Mouse (Mus musculus) heart, postnatal 0 days (tissue): ENCODE data around the gene Rpp14. TPM values are rescaled to one million over a fixed set of nuclear protein-coding genes. Genes with fewer than 3 reads are reported as not detected.

Source experiments
- ATAC-seq: fragments of 200-750 bp; cut with Nextera tagmentation; 2 replicates; pipeline ENCODE4 v1.8.0; 2017; ENCODE audit warnings: low read depth, moderate number of reproducible peaks, moderate library complexity; ENCODE audit not compliant: insufficient read depth
- DNase-seq: peaks from one replicate; pipeline ENCODE4 v3.0.0-alpha.2; 2016; ENCODE audit warnings: low spot score
- H3K27ac ChIP-seq: fragments of 300-500 bp; sonication (generic); 2 replicates; pipeline ENCODE4 v1.5.1; 2014; ENCODE audit warnings: low read depth, mild to moderate bottlenecking
- H3K27me3 ChIP-seq: fragments of 300-500 bp; sonication (generic); 2 replicates; pipeline ENCODE4 v1.6.1; 2014; ENCODE audit warnings: low read length, mixed read lengths; ENCODE audit not compliant: control insufficient read depth, insufficient read depth
- H3K36me3 ChIP-seq: fragments of 300-500 bp; sonication (generic); replicated peaks from 2 replicates; pipeline ENCODE4 v1.6.1; 2014; ENCODE audit warnings: low read length, mixed read lengths; ENCODE audit not compliant: control insufficient read depth, insufficient read depth
- H3K4me1 ChIP-seq: fragments of 300-500 bp; sonication (generic); 2 replicates; pipeline ENCODE4 v1.6.1; 2014; ENCODE audit warnings: antibody characterized with exemption; ENCODE audit not compliant: control insufficient read depth, insufficient read depth
- H3K4me2 ChIP-seq: fragments of 300-500 bp; sonication (generic); 2 replicates; pipeline ENCODE4 v1.6.1; 2014; ENCODE audit warnings: low read depth, mild to moderate bottlenecking, low read length, moderate library complexity
- H3K4me3 ChIP-seq: fragments of 300-500 bp; sonication (generic); 2 replicates; pipeline ENCODE4 v1.5.1; 2014; ENCODE audit warnings: low read depth, low read length
- H3K9ac ChIP-seq: fragments of 300-500 bp; sonication (generic); replicated peaks from 2 replicates; pipeline ENCODE4 v1.6.1; 2014; ENCODE audit warnings: low read depth, low read length, mixed read lengths
- H3K9me3 ChIP-seq: fragments of 300-500 bp; sonication (generic); replicated peaks from 2 replicates; pipeline ENCODE4 v1.6.1; 2016; ENCODE audit warnings: low read length; ENCODE audit not compliant: control insufficient read depth
- CTCF ChIP-seq: IDR thresholded peaks from 2 replicates; pipeline ENCODE4 v1.5.1; 2016; ENCODE audit warnings: antibody characterized with exemption, control low read depth, low read depth
- EP300 ChIP-seq: IDR thresholded peaks from 2 replicates; pipeline ENCODE4 v1.6.1; 2016; ENCODE audit warnings: antibody characterized with exemption, low read depth
- WGBS: fragments of 180-500 bp; shearing (Covaris S2); extraction: QIAGEN DNeasy Blood & Tissue Kit; methylation state at CpG from one replicate; pipeline ENCODE4 v1.1.7; 2014; 5-methylcytosine and 5-hydroxymethylcytosine counted together
- polyA plus RNA-seq: library from polyadenylated mRNA; unstranded; fragments of >200 nt; fragmentation: Nextera tagmentation; extraction: Ambion mirVana; gene quantifications from 2 replicates; pipeline ENCODE4 v1.2.1, GENCODE M21; 2015
- total RNA-seq: library from RNA; depleted of rRNA; stranded (reverse); fragments of >200 nt; gene quantifications from 2 replicates; pipeline ENCODE4 v1.2.3, GENCODE M21; 2014; ENCODE audit warnings: low replicate concordance

Rpp14 gene
- total and polyA plus RNA-seq, 2 experiments from 2014 or later = 42.4 to 61.8 TPM

GRCm38 (mm10) chr14:8042120-8042519, 38.0 kb upstream of the Rpp14 start:
- WGBS = 83% methylated on average over 2 of the region's 2 CpGs
- H3K9ac ChIP-seq = no peak overlapping the region
- H3K4me3 ChIP-seq = no peak overlapping the region
- no peaks in the 10 kb centered on the region for H3K9me3 ChIP-seq
- no peaks in the 10 kb centered on the region for H3K27me3 ChIP-seq
- H3K36me3 ChIP-seq = peaks cover 21% of the 10 kb centered on the region
- DNase-seq (no peak), ATAC-seq (no peak)
- TF ChIP-seq EP300 (no peak), CTCF (no peak)
- no peak overlapping the region for H3K4me2 ChIP-seq
- H3K27ac ChIP-seq = no peak overlapping the region
- no peaks in the 10 kb centered on the region for H3K4me1 ChIP-seq

GRCm38 (mm10) chr14:8042577-8042976, 37.6 kb upstream of the Rpp14 start:
- DNase-seq (no peak), ATAC-seq (no peak)
- Histone ChIP-seq H3K27ac (no peak overlapping the region), H3K9ac (no peak overlapping the region), H3K9me3 (no peaks in the 10 kb centered on the region), H3K4me2 (no peak overlapping the region), H3K4me1 (no peaks in the 10 kb centered on the region), H3K4me3 (no peak overlapping the region), H3K27me3 (no peaks in the 10 kb centered on the region), H3K36me3 (peaks cover 21% of the 10 kb centered on the region)
- 91% methylated on average over 9 of the region's 9 CpGs for WGBS
- no peak for TF ChIP-seq EP300
- TF ChIP-seq CTCF = no peak

- Histone ChIP-seq H3K9ac (no peak overlapping the region), H3K4me3 (no peak overlapping the region), H3K27ac (no peak overlapping the region), H3K4me1 (no peaks in the 10 kb centered on the region), H3K27me3 (no peaks in the 10 kb centered on the region), H3K4me2 (no peak overlapping the region), H3K9me3 (no peaks in the 10 kb centered on the region), H3K36me3 (peaks cover 29% of the 10 kb centered on the region)
- TF ChIP-seq CTCF (peak; percentile 52), EP300 (no peak)
- 62% methylated on average over 8 of the region's 8 CpGs for WGBS
- ATAC-seq (no peak), DNase-seq (no peak)
These were observed 35.8 kb upstream of the Rpp14 start for GRCm38 (mm10) chr14:8044330-8044729.

- no peak for TF ChIP-seq EP300
- no peak for TF ChIP-seq CTCF
- Histone ChIP-seq H3K27me3 (no peaks in the 10 kb centered on the region), H3K4me3 (no peak overlapping the region), H3K27ac (no peak overlapping the region), H3K4me2 (no peak overlapping the region), H3K9ac (no peak overlapping the region), H3K4me1 (no peaks in the 10 kb centered on the region), H3K9me3 (no peaks in the 10 kb centered on the region), H3K36me3 (peaks cover 33% of the 10 kb centered on the region)
- WGBS = 80% methylated on average over 6 of the region's 6 CpGs
- DNase-seq = no peak
- no peak for ATAC-seq
These were observed 35.4 kb upstream of the Rpp14 start for GRCm38 (mm10) chr14:8044786-8045185.

- Histone ChIP-seq H3K4me1 (no peaks in the 10 kb centered on the region), H3K4me3 (no peak overlapping the region), H3K27me3 (no peaks in the 10 kb centered on the region), H3K36me3 (peaks cover 38% of the 10 kb centered on the region), H3K27ac (no peak overlapping the region), H3K9me3 (no peaks in the 10 kb centered on the region), H3K4me2 (no peak overlapping the region), H3K9ac (no peak overlapping the region)
- TF ChIP-seq CTCF (no peak), EP300 (no peak)
- ATAC-seq = no peak
- no peak for DNase-seq
- WGBS = 81% methylated on average over 11 of the region's 11 CpGs
These were observed 34.9 kb upstream of the Rpp14 start for GRCm38 (mm10) chr14:8045187-8045846.

- no peaks in the 10 kb centered on the region for H3K4me1 ChIP-seq
- H3K9ac ChIP-seq = no peak overlapping the region
- 90% methylated on average over 6 of the region's 6 CpGs for WGBS
- no peak for ATAC-seq
- TF ChIP-seq EP300 (no peak), CTCF (no peak)
- no peaks in the 10 kb centered on the region for H3K9me3 ChIP-seq
- no peak for DNase-seq
- H3K4me2 ChIP-seq = no peak overlapping the region
- no peak overlapping the region for H3K27ac ChIP-seq
- H3K4me3 ChIP-seq = no peak overlapping the region
- H3K36me3 ChIP-seq = peaks cover 41% of the 10 kb centered on the region
- H3K27me3 ChIP-seq = no peaks in the 10 kb centered on the region
These were observed 33.3 kb upstream of the Rpp14 start for GRCm38 (mm10) chr14:8046839-8047238.
